Mouse (Mus musculus) G1E (cell line): ENCODE data around the gene Sema3a.

ENCODE experiments used
- CTCF ChIP-seq: IDR thresholded peaks from 2 replicates; pipeline ENCODE4 v1.5.1; 2012; ENCODE audit warnings: low read depth, low read length, inconsistent platforms, mixed read lengths
- GATA1 ChIP-seq: IDR thresholded peaks from 2 replicates; pipeline ENCODE4 v1.6.1; 2012; ENCODE audit warnings: borderline replicate concordance, low read length, inconsistent platforms, mixed read lengths
- GATA2 ChIP-seq: IDR thresholded peaks from 2 replicates; pipeline ENCODE4 v1.6.1; 2012; ENCODE audit warnings: low read depth, low read length, inconsistent platforms, borderline replicate concordance
- TAL1 ChIP-seq: conservative IDR thresholded peaks from 2 replicates; pipeline ENCODE4 v1.6.1; 2012; ENCODE audit warnings: low read depth, low read length, inconsistent platforms, mixed read lengths

DNA sequence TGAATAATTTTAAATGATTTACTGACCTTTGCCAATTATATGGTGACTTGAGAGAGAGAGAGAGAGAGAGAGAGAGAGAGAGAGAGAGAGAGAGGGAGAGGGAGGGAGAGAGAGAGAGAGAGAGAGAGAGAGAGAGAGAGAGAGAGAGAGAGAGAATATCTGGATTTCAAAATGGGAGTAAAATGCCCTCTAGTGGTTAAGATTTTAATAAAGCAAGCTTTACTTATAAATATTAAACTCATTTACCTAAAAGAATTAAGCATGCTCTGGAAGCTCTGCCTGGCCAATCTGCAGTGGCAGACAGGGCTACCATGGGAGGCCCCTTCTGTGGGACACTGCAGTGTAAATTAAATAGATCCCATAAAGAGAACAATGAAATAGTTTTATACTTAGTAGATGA, 505.5 kb downstream of the Sema3a start:
- TF ChIP-seq GATA1 (no peak), CTCF (no peak), TAL1 (no peak), GATA2 (no peak)
